Mouse (Mus musculus): Measurements from ENCODE around the gene Tyw1.

The Tyw1 gene

DNA sequence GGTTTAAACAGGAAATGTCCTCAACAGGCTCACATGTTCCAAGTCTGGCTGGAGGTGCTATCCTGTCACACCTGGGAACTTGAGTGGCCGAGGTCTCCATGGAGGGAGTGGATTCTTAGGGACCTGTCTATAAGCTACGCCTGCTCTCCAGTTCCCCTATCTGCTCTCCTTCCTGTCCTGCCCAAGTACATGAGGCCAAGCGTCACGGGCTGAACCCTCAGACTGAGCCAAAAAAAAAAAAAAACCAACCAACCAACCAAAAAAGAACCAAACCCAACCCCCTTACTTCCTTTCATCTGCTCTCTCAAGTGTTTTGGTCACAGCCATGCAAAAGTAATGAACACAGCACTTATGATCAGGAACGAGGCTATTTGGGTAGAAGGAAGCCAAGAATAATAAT lies 7.6 kb upstream of the Tyw1 start:
- ChIA-PET POLR2A (interaction anchor here (0.7 to 13.4 kb wide), 15 partner anchors 6 to 401 kb away, joined by 3 to 280 read pairs (median 5); partner anchors contain the start of genes Sbds (in 2 of the 4), Tyw1 (in 2 of the 4), Sumf2 (in 1 of the 4) and Tmem248 (in 1 of the 4)), CTCF (interaction anchor here in 3 of 4 experiments (0.6 to 1.8 kb wide), 5 partner anchors 9 to 478 kb away, joined by 3 to 6 read pairs (median 4); no protein-coding TSS in a partner anchor)

DNA sequence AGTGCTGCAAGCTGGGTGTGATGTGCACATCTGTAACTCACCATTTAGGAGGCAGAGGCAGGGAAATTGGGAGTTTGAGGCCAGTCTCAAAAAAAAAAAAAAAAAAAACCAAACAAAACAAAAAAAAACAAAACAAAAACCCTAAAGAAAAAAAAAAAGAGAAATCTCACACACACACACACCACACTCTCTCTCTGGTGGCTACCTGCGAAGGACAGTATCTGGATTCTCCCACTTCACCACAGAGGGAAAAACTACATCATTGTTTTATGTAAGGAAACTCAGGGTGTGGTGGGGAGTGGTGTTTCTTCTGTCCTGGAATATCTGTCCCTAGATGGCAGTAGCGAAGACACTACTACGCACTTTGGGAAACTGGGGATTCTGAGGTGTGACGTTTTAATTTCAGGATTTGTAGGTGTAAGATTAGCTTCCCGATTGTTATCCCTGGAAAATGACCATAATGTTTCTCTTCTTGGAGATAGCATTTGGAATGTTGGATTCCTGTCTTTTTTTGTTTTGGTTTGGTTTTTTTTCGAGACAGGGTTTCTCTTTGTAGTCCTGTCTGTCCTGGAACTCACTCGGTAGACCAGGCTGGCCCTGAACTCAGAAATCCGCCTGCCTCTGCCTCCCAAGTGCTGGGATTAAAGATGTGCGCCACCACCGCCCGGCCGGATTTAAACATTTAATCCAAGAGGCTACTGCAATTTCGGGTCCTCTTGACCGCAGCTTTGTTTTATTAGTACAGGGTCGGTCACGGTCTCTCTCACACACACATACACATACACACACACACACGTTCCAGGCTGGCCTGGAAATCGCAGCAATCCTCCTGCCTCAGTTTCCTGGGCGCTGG lies 1.0 kb upstream of the Tyw1 start:
- POLR2A ChIA-PET = interaction anchor here in 3 of 4 experiments (0.5 to 9.7 kb wide), 55 partner anchors 6 to 1673 kb away, joined by 3 to 208 read pairs (median 10); partner anchors contain the start of genes Chchd2 (in 2 of the 3), Tmem248 (in 2 of the 3), Gusb (in 1 of the 3) and Kctd7 (in 1 of the 3)
- CTCF ChIA-PET = interaction anchor here (0.6 to 3.1 kb wide), 9 partner anchors 9 to 1792 kb away, joined by 3 to 22 read pairs (median 4); partner anchors contain the start of gene Tmem248 (in 1 of the 4)

DNA sequence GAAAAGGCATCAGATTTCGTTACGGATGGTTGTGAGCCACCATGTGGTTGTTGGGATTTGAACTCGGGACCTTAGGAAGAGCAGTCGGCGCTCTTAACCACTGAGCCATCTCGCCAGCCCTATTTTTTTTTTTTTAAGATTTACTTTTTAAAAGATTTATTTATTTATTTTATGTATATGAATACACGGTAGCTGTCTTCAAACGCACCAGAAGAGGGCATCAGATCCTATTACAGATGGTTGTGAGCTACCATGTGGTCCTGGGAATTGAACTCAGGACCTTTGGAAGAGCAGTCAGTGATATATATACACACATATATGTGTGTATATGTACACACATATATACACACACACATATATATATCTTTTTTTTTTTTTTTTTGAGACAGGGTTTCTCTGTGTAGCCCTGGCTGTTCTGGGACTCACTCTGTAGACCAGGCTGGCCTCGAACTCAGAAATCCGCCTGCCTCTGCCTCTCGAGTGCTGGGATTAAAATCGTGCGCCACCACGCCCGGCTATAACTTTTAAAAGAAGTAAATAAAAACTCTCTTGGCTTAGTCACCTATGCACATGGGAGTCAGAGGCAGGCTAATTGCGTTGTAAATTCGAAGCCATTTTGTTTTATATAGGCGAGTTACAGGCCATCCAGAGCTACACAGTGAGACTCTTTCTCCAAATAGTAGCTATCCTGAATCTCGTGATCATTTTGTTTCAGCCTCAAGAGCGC lies 543 bp downstream of the Tyw1 start:
- ChIA-PET CTCF (interaction anchor here (0.6 to 3.2 kb wide), 45 partner anchors 8 to 606 kb away, joined by 3 to 71 read pairs (median 5); no protein-coding TSS in a partner anchor), POLR2A (interaction anchor here (0.5 to 9.7 kb wide), 194 partner anchors 7 to 1584 kb away, joined by 3 to 208 read pairs (median 4); partner anchors contain the start of genes Chchd2 (in 3 of the 4), Kctd7 (in 3 of the 4), Tmem248 (in 3 of the 4) and Psph (in 2 of the 4))

DNA sequence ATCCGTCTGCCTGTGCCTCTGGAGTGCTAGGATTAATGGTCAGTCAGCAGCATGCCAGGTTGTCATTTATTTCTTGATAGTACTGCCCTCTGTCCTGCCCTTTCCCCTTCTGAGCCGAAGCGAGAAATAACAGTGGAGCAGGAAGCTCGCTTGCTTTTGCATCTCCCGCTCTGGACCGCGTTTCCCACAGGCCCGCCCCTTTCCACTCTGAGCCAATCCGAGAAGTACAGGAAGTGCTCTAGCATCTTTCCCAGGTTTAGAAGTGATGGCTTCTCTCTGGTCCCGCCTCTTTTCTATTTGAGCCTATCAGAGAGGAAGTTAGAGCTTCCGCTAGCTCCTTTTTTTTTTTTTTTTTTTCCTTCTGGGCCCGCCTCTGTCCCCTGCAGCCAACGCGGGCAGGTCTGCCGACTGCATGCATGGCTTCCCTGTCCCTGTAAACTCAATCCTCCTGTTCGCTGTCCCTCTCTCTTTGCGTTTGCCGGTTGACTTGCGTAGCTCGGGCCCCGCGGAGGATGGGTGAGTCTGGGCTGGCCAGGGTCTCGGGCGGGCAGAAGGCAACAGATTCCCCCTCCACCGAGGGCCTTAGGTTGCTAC lies 1.4 kb downstream of the Tyw1 start:
- ChIA-PET POLR2A (interaction anchor here (0.5 to 9.7 kb wide), 186 partner anchors 8 to 1656 kb away, joined by 3 to 208 read pairs (median 4); partner anchors contain the start of genes Chchd2 (in 3 of the 4), Gusb (in 3 of the 4), Kctd7 (in 3 of the 4) and Psph (in 2 of the 4)), CTCF (interaction anchor here (0.6 to 3.2 kb wide), 47 partner anchors 8 to 605 kb away, joined by 3 to 71 read pairs (median 4); partner anchors contain the start of genes Chchd2 (in 1 of the 4) and Gusb (in 1 of the 4))

DNA sequence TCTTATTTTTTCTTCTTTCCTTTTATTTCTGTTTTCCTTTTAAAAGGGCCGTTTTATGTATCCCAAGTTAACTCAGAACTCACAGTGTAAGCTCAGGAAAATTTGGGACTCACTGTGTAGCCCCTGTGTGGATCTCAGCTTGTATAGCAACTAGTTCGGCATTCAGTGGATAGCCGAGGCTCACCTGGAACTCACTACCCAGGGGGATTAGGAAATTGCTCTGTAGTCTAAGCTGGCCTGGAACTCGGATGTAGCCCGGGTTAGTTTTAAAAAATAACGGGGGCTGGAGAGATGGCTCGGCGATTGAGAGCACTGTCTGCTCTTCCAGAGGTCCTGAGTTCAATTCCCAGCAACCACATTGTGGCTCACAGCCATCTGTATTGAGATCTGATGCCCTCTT lies 1.9 kb downstream of the Tyw1 start:
- POLR2A ChIA-PET = interaction anchor here (0.6 to 9.7 kb wide), 153 partner anchors 8 to 1657 kb away, joined by 3 to 208 read pairs (median 5); partner anchors contain the start of genes Gusb (in 3 of the 4), Kctd7 (in 3 of the 4), Chchd2 (in 2 of the 4) and Rabgef1 (in 2 of the 4)
- CTCF ChIA-PET = interaction anchor here (0.6 to 3.2 kb wide), 28 partner anchors 8 to 601 kb away, joined by 3 to 71 read pairs (median 4); partner anchors contain the start of genes Chchd2 (in 1 of the 4) and Gusb (in 1 of the 4)

DNA sequence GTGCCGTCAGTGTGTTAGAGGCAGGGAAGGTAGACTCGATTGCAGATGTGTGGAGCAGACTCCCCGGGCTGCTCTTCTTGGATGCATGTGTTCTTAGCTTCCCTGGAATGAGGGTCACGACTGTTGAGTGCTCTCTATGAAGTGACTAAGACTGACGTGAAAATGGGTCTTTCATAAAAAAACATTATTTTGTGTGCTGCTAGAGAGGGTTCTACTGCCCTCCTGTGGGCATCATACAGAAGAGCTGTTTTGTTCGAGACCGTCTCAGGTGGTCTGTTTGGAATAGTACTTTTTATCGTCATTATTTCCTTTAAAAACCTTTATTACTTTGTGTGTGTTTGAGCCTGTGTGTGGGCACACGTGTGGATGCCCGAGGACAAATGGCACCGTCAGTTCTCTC lies 8.0 kb downstream of the Tyw1 start:
- ChIA-PET CTCF (interaction anchor here in 3 of 4 experiments (0.6 to 1.8 kb wide), 12 partner anchors 8 to 662 kb away, joined by 3 to 16 read pairs (median 3); partner anchors contain the start of genes Sbds (in 1 of the 3) and Tyw1 (in 1 of the 3)), POLR2A (interaction anchor here in 2 of 4 experiments (0.6 to 2.0 kb wide), 9 partner anchors 8 to 45 kb away, joined by 3 to 8 read pairs (median 4); partner anchors contain the start of genes Sbds (in 2 of the 2) and Tyw1 (in 2 of the 2))

DNA sequence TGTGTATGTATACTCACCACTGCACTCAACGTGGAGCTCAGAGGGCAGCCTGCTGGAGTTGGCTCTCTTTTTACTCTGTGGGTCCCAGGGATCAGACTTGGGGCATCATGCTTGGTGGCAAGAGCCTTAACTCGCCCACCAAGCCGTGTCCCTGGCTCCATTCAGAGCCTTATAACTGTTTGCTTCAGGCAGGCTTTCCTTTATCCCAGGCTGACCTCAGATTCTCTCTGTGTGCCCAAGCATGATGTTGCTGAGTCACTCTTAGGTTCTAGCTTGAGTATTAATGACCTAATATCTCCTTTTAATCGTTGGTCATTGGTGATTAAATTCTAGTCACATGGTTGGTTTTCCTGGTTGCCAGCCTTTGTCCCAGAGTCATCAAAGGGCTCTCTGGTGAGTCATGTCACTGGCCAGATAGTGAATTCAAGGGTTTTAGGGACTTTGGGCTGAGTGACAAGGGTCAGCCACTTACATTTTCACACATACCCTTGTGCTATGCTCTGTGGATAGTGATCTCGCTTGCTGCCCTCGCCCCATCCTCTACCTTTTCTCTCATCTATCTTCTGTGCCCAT lies 9.1 kb downstream of the Tyw1 start:
- ChIA-PET CTCF (interaction anchor here in 1 of 4 experiments (1.8 kb wide), 1 partner anchor 87 kb away, joined by 3 read pairs; no protein-coding TSS in a partner anchor), POLR2A (interaction anchor here in 3 of 4 experiments (0.6 to 7.0 kb wide), 4 partner anchors 8 to 42 kb away, joined by 3 to 81 read pairs (median 8); partner anchors contain the start of genes Sbds (in 2 of the 3) and Tyw1 (in 2 of the 3))

DNA sequence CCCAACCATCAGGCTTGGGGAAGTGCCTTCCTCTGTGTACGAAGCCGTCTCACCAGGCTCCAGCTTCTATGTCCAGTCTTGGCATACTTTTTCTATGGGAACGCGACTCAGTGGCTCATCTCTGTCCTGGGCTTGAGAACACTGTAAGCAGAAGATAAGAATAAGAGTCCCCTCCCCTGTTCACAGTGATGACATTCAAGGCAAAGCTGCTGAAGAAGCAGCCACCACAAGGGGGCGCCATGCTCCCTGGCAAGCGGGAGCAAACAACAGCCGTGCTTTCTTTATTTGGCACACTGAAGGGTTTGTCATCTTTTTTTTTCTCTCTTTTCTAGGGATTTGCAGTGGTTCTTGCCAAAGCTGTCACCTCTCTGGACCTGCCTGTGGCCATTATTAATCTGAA lies 11.2 kb downstream of the Tyw1 start:
- POLR2A ChIA-PET = interaction anchor here (0.6 to 7.0 kb wide), 8 partner anchors 10 to 1271 kb away, joined by 3 to 81 read pairs (median 6); partner anchors contain the start of genes Sbds (in 2 of the 4) and Tyw1 (in 2 of the 4)
- CTCF ChIA-PET = interaction anchor here (0.5 to 3.2 kb wide), 46 partner anchors 9 to 1179 kb away, joined by 3 to 71 read pairs (median 4); partner anchors contain the start of genes Sbds (in 4 of the 4) and Tyw1 (in 4 of the 4)

DNA sequence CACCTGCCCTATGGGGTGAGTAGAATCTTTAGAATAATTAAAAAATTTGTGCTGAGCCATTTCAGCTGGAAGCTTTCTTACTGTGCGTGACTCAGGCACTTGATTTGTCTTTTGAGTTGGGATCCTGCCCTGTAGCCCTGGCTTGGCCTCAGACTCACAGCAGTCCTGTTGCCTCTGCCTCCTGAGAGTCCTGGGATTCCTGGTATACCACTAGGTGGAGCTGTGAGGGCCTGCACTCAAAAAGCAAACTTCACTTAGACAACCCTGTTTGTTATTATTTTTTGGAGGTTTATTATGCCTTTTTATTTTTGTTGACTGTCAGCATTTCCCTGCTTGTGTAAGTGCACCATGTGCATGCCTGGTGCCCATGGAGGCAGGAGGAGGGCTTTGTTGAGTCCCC lies 11.9 kb downstream of the Tyw1 start:
- ChIA-PET POLR2A (interaction anchor here (0.6 to 7.0 kb wide), 8 partner anchors 10 to 1272 kb away, joined by 3 to 81 read pairs (median 6); partner anchors contain the start of genes Sbds (in 2 of the 4) and Tyw1 (in 2 of the 4)), CTCF (interaction anchor here (0.5 to 3.2 kb wide), 46 partner anchors 8 to 1116 kb away, joined by 3 to 71 read pairs (median 4); partner anchors contain the start of genes Sbds (in 4 of the 4) and Tyw1 (in 4 of the 4))

DNA sequence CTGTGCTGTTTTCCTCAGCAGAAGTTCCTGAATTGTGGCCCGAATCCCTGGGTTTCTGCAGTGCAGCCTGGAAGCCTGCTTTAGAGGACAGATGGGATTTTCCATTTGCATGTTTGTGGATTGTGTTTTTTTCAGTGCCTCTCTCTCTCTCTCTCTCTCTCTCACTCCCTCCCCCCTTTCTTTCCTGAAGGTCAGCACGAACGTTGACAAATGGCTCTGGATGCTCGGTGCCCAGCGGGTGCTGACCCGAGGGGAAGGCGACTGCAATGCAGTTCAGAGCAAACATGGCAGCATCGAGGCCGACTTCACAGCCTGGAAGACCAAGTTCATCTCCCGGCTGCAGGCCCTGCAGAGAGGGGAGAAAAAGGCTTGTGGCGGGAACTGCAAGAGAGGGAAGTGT lies 13.6 kb downstream of the Tyw1 start:
- ChIA-PET POLR2A (interaction anchor here in 3 of 4 experiments (0.7 to 7.0 kb wide), 6 partner anchors 12 to 51 kb away, joined by 3 to 81 read pairs (median 4); partner anchors contain the start of genes Sbds (in 3 of the 3) and Tyw1 (in 3 of the 3)), CTCF (interaction anchor here in 3 of 4 experiments (0.7 to 3.2 kb wide), 5 partner anchors 11 to 503 kb away, joined by 3 to 71 read pairs (median 13); partner anchors contain the start of genes Sbds (in 1 of the 3) and Tyw1 (in 1 of the 3))

DNA sequence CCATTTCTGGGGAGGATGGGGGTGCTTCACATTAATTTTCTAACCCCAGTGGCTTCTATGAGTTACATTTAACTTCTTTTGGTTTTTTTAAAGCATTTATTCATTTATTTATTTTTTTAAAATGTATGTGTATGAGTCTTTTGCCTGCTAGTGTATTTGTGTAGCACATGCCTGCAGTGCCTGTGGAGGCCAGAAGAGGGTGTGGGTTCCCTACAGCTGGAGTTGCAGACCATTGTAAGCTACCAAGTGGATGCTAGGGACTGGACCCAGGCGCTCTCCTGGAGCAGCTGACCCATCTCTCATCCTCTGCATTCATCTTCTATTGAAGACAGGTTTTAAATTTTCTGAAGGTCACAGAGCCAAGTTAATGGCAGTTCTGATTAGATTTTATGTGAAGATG lies 16.9 kb downstream of the Tyw1 start:
- ChIA-PET CTCF (interaction anchor here (0.5 to 1.9 kb wide), 20 partner anchors 9 to 1086 kb away, joined by 3 to 14 read pairs (median 4); no protein-coding TSS in a partner anchor), POLR2A (interaction anchor here in 3 of 4 experiments (0.6 to 7.6 kb wide), 6 partner anchors 9 to 487 kb away, joined by 3 to 55 read pairs (median 6); partner anchors contain the start of genes Sbds (in 2 of the 3) and Tyw1 (in 2 of the 3))

DNA sequence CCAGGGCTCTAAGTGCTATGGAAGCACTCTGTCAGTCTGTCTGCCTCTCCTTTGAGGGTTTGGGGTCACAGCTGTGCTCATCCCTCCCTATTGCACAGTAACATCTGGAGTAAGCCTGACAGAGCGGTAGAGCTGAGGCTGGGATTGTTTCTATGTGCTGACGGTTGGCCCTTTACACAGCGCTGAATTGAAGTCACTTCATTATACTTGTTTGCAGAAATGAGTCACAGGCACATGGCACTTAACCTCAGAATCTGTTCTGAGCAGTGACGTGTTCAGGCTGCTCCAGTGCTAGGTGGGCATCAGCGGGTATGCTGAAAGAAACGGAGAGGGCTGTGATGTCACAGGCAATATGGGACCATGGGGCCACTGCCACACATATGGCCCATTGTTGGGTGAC lies 17.6 kb downstream of the Tyw1 start:
- CTCF ChIA-PET = interaction anchor here (0.5 to 1.9 kb wide), 19 partner anchors 9 to 1087 kb away, joined by 3 to 14 read pairs (median 4); no protein-coding TSS in a partner anchor
- POLR2A ChIA-PET = interaction anchor here in 3 of 4 experiments (0.9 to 7.6 kb wide), 5 partner anchors 10 to 22 kb away, joined by 3 to 55 read pairs (median 7); partner anchors contain the start of genes Sbds (in 2 of the 3) and Tyw1 (in 2 of the 3)

DNA sequence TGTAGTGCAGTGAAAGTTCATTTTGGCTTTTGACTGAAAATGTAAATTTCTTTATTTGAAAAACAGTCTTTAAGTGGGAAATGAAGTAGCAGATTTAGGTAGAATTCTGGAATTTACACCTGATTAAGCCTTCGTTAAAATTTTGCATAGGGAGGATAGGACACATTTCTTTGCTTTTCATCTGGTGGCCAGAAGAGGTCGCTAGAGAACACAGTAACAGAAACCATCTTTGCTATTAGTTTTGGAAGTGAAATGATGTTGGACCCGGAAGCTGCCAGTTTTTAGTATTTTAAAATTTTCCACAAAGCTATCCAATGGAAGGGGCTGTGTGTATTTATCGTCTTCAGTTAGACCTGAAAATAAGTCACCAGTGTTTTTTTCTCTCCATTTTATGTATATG lies 20.1 kb downstream of the Tyw1 start:
- ChIA-PET POLR2A (interaction anchor here in 3 of 4 experiments (1.2 to 7.6 kb wide), 3 partner anchors 19 kb away, joined by 4 to 55 read pairs (median 9); partner anchors contain the start of genes Sbds (in 1 of the 3) and Tyw1 (in 1 of the 3)), CTCF (interaction anchor here (0.6 to 1.9 kb wide), 14 partner anchors 8 to 583 kb away, joined by 3 to 7 read pairs (median 4); no protein-coding TSS in a partner anchor)

DNA sequence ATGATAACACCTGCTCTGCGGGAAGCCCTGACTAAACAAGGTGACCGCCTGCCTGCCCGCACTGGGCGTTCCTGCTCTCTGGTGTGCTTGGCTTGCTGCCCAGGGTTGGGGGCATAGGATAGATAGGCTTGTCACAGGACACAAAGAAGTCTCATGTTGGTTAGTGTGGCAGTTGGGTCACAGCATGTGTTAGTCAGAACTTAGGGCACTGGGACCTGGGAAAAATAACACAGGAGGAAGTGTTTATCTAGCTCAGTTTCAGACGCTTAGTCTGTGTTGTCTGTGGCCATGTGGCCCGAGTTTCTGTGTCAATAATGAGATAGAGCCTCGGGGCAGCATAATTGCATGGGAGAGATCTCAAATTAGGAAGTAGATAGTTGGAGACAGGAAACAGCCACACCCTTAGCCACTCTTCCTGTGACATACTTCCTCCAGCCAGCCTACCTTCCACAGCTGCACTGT lies 22.6 kb downstream of the Tyw1 start:
- POLR2A ChIA-PET = interaction anchor here in 2 of 4 experiments (0.7 to 7.6 kb wide), 4 partner anchors 11 to 22 kb away, joined by 3 to 55 read pairs (median 10); partner anchors contain the start of genes Sbds (in 2 of the 2) and Tyw1 (in 2 of the 2)
- CTCF ChIA-PET = interaction anchor here in 2 of 4 experiments (0.6 to 2.0 kb wide), 2 partner anchors 12 to 21 kb away, joined by 4 to 6 read pairs; no protein-coding TSS in a partner anchor

DNA sequence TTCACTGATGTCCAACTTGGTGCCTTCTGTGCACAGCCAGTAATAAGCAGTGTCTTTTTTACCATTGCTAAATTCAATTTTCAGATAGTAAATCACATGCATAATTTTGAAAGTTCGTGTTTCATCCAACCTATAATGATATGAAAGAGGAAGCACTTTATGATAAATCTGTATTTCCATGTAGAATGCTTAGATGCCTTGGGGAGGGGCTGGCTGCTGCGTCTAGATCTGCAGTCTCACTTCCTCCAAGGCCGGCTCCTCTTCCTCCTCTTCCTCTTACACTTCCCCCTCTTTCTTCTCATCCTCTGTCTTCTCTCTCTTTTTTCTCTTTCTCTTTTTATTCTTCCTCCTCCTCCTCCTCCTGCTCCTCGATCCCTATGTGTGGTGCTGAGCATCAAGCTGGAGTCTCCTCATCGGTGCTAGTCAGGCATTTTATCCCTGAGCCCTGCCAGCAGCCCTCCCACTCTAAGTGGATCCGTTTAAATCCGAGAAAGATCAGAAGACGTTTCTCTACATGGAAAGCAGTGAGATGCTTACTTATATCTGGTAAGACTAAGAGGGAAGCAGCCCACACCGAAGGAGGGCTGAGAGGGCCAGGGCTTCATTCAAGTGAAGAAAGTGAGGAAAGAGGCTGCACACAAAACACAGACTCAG lies 27.8 kb downstream of the Tyw1 start:
- ChIA-PET CTCF (interaction anchor here in 1 of 4 experiments (0.6 to 1.2 kb wide), 2 partner anchors 10 to 99 kb away, joined by 5 to 7 read pairs; no protein-coding TSS in a partner anchor), POLR2A (interaction anchor here in 1 of 4 experiments (3.7 kb wide), 1 partner anchor 27 kb away, joined by 24 read pairs; the partner anchor contains the start of genes Sbds and Tyw1)

Data from embryonic stem cell, embryonic (primary cell).